Mouse (Mus musculus) cerebellum, adult 11 months (tissue): ENCODE results near the gene AW822073.
A peak's percentile ranks its signal among the peaks of the same experiment; 100 is the strongest.
"Not testable (repeated sequence)": the region's sequence is repeated elsewhere in the genome, so short reads cannot be mapped to it uniquely, and the experiment has no call there.

Experiments
- DNase-seq: peaks from one replicate; pipeline ENCODE4 v3.0.0; 2022

Gene AW822073

GRCm38 (mm10) chr10:58224827-58225785 lies at the start of gene AW822073:
Gene AW822073 (minus strand): TSS chr10:58224930.
- peak; percentile 35 for DNase-seq

GRCm38 (mm10) chr10:58258466-58258865 lies 33.7 kb upstream of the AW822073 start:
- DNase-seq = no peak

- no peak for DNase-seq
These were observed 31.2 kb upstream of the AW822073 start for GRCm38 (mm10) chr10:58255954-58256353.

GRCm38 (mm10) chr10:58255213-58255892 lies 30.6 kb upstream of the AW822073 start, which contains the start of gene Gcc2:
Gene Gcc2 (plus strand): TSS chr10:58255497.
- peak; percentile 86 for DNase-seq

- no peak for DNase-seq
These were observed 30.0 kb upstream of the AW822073 start for GRCm38 (mm10) chr10:58254635-58255175.

- DNase-seq = no peak
These were observed 24.8 kb upstream of the AW822073 start for GRCm38 (mm10) chr10:58249535-58249934.

- peak; percentile 25 for DNase-seq
These were observed 14.4 kb upstream of the AW822073 start for GRCm38 (mm10) chr10:58238984-58239740.

GRCm38 (mm10) chr10:58236613-58237012 lies 11.9 kb upstream of the AW822073 start, which contains the start of gene Gm4981:
Gene Gm4981 (minus strand): TSS chr10:58236701.
- DNase-seq = no peak

- not testable (repeated sequence) for DNase-seq
These were observed 10.3 kb upstream of the AW822073 start for GRCm38 (mm10) chr10:58234985-58235384.

- DNase-seq = not testable (repeated sequence)
These were observed 9.0 kb upstream of the AW822073 start for GRCm38 (mm10) chr10:58233740-58234121.

- DNase-seq = not testable (repeated sequence)
These were observed 8.5 kb upstream of the AW822073 start for GRCm38 (mm10) chr10:58233054-58233739.

GRCm38 (mm10) chr10:58232641-58232969 lies 7.9 kb upstream of the AW822073 start, which contains the start of gene Duxf3:
Gene Duxf3 (minus strand): TSS chr10:58232675.
- DNase-seq = not testable (repeated sequence)

- peak; percentile 50 for DNase-seq
These were observed 7.3 kb upstream of the AW822073 start for GRCm38 (mm10) chr10:58231779-58232640.

GRCm38 (mm10) chr10:58231088-58231487 lies 6.4 kb upstream of the AW822073 start:
- DNase-seq = not testable (repeated sequence)

- not testable (repeated sequence) for DNase-seq
These were observed 5.3 kb upstream of the AW822073 start for GRCm38 (mm10) chr10:58230021-58230420.

GRCm38 (mm10) chr10:58227798-58228197 lies 3.1 kb upstream of the AW822073 start:
- peak; percentile 29 for DNase-seq

GRCm38 (mm10) chr10:58226357-58226756 lies 1.6 kb upstream of the AW822073 start:
- DNase-seq = not testable (repeated sequence)

- DNase-seq = peak; percentile 49
These were observed 541 bp downstream of the AW822073 start for GRCm38 (mm10) chr10:58223972-58224805.

GRCm38 (mm10) chr10:58223161-58223560 lies 1.6 kb downstream of the AW822073 start:
- DNase-seq = not testable (repeated sequence)

- DNase-seq = not testable (repeated sequence)
These were observed 3.2 kb downstream of the AW822073 start for GRCm38 (mm10) chr10:58221571-58221970.
